Mouse (Mus musculus): ENCODE results near the gene Zwint.

- TF ChIP-seq CTCF (IDR thresholded peaks at IDR 0.05; ENCODE audit: low read depth) (no peak), EP300 (IDR thresholded peaks at IDR 0.05; ENCODE audit: low read depth) (no peak)
Measured at GRCm38 (mm10) chr10:72713754-72714153, 59.1 kb downstream of the Zwint start.
